Mouse (Mus musculus) kidney, adult 8-10 months (tissue): Measurements from ENCODE around the gene Gars.

Experiments used
- DNase-seq, 2 experiments: peaks; one replicate each; pipeline ENCODE4 v3.0.0; 2022

The Gars gene

GRCm38 (mm10) chr6:55037799-55038670 lies at the start of gene Gars:
TSS of gene Gars (plus strand) at chr6:55038007.
- DNase-seq = peak; percentile 79 to 85

- DNase-seq = no peak
Measured at GRCm38 (mm10) chr6:54988141-54988540, 49.7 kb upstream of the Gars start.

GRCm38 (mm10) chr6:54991189-54991588 lies 46.6 kb upstream of the Gars start:
- no peak for DNase-seq

- peak in 1 of 2 experiments; percentile 38 for DNase-seq
Measured at GRCm38 (mm10) chr6:54992141-54992540, 45.7 kb upstream of the Gars start.

- DNase-seq = peak; percentile 97 to 98
Measured at GRCm38 (mm10) chr6:54992734-54993260, 45.0 kb upstream of the Gars start, which contains the start of gene Ggct. TSS of gene Ggct (minus strand) at chr6:54992950.

- peak; percentile 24 to 45 for DNase-seq
Measured at GRCm38 (mm10) chr6:54996361-54996760, 41.4 kb upstream of the Gars start.

GRCm38 (mm10) chr6:54997726-54998125 lies 40.1 kb upstream of the Gars start:
- peak; percentile 76 to 86 for DNase-seq

GRCm38 (mm10) chr6:55001320-55001719 lies 36.5 kb upstream of the Gars start:
- DNase-seq = no peak

- DNase-seq = no peak
Measured at GRCm38 (mm10) chr6:55002438-55002837, 35.4 kb upstream of the Gars start.

GRCm38 (mm10) chr6:55003559-55003958 lies 34.2 kb upstream of the Gars start:
- no peak for DNase-seq

GRCm38 (mm10) chr6:55008401-55008800 lies 29.4 kb upstream of the Gars start:
- no peak for DNase-seq

GRCm38 (mm10) chr6:55009391-55010230 lies 28.2 kb upstream of the Gars start:
- no peak for DNase-seq

- DNase-seq = no peak
Measured at GRCm38 (mm10) chr6:55010330-55011091, 27.3 kb upstream of the Gars start.

- DNase-seq = no peak
Measured at GRCm38 (mm10) chr6:55012516-55012915, 25.3 kb upstream of the Gars start.

- DNase-seq = no peak
Measured at GRCm38 (mm10) chr6:55014184-55014583, 23.6 kb upstream of the Gars start.

GRCm38 (mm10) chr6:55016236-55016635 lies 21.6 kb upstream of the Gars start:
- DNase-seq = peak; percentile 65 to 72

GRCm38 (mm10) chr6:55016710-55017583 lies 20.9 kb upstream of the Gars start:
- peak; percentile 63 to 65 for DNase-seq

- DNase-seq = no peak
Measured at GRCm38 (mm10) chr6:55018417-55018816, 19.4 kb upstream of the Gars start.

- DNase-seq = no peak
Measured at GRCm38 (mm10) chr6:55021806-55022205, 16.0 kb upstream of the Gars start.

- no peak for DNase-seq
Measured at GRCm38 (mm10) chr6:55027642-55028041, 10.2 kb upstream of the Gars start.

GRCm38 (mm10) chr6:55036731-55037130 lies 1.1 kb upstream of the Gars start:
- DNase-seq = no peak
